Mouse (Mus musculus) kidney, adult 10 weeks (tissue): Measurements from ENCODE around the gene Foxn3. TPM values are rescaled to one million over a fixed set of nuclear protein-coding genes. Genes with fewer than 3 reads are reported as not detected.

Source experiments
- polyA plus RNA-seq: library from polyadenylated mRNA; stranded (reverse); fragments of 350-450 nt; fragmentation: Illumina TruSeq; extraction: RNeasy Lipid Tissue Mini Kit (QIAGEN cat#74804); gene quantifications from one replicate; pipeline ENCODE4 v1.2.3, GENCODE M21; 2014; ENCODE audit warnings: low read depth, low replicate concordance

Gene Foxn3
- polyA plus RNA-seq = 19.6 TPM

GRCm38 (mm10) chr12:99563219-99564059 lies at the start of gene Foxn3:
Gene Foxn3, minus strand, starts transcription at chr12:99563582.

